Mouse (Mus musculus) activated CD4-positive, CD25-positive, alpha-beta regulatory T cell, adult 4 months (primary cell): ENCODE measurements around the gene Vrtn. TPM values are rescaled to one million over a fixed set of nuclear protein-coding genes. Genes with fewer than 3 reads are reported as not detected.

Source experiments
- ATAC-seq: one replicate; pipeline ENCODE4 v1.8.0; 2017
- polyA plus RNA-seq, 2 experiments: library from polyadenylated mRNA; unstranded; fragments of 100-300 nt; shearing (Covaris generic); gene quantifications; one replicate each; pipeline ENCODE4 v1.2.1; 2017

Vrtn gene
- polyA plus RNA-seq, 2 experiments from 2014 or later, result not detected

DNA sequence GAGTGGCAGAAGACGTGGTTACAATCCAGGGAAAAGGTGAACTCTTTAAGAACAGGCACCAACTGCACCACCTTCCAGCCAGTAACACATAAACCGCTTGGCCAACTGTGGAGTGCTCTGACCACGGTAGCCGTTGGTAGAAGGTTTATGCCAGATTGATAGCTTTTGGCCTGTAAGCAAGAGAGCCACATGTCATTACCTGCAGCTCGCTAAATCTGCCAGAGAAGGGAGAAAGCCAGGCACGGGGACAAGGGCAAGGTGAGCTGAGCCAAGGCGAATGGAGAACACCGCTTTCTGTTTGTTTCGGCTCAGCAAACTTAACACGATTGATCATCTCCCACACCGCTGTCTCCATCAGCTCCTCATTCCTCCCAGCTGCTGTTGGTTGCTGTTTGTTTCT lies 48.2 kb downstream of the Vrtn start:
- ATAC-seq, result no peak

DNA sequence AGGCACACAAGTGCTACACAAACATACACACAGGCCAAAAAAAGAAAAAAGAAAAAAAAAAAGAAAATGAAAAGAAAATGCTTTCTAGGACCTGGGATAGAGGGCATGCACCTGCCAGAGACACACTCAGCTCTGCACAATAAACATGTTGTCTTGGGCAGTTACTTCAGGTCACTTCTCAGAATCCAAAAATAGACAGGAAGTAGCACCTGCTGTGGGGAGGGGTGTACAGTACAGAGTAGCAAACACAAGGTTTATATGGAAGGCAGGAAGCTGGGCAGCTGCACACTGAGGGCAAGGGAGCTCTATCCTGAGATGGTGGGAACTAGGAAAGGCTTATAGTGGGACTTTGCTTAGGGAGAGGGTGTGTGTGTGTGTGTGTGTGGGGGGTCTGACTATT lies 50.5 kb downstream of the Vrtn start:
- no peak for ATAC-seq

DNA sequence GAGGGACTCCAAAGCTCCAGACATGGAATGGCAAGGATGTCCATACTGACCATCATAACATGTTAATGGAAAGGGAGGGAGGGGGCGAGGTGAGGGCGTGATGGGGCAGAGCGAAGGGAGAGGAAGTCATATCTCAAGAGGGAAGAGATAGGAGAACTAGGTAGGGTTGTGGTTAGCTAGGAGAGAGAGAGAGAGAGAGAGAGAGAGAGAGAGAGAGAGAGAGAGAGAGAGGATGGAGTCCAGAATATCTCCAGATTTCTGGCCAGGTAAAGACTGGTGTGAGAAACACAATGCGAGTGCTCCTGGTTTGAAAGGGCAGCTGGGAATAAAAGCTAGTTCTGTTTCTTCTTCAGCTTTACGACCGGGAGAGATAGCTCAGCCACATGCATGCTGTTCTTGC lies 51.3 kb downstream of the Vrtn start:
- ATAC-seq, result no peak

DNA sequence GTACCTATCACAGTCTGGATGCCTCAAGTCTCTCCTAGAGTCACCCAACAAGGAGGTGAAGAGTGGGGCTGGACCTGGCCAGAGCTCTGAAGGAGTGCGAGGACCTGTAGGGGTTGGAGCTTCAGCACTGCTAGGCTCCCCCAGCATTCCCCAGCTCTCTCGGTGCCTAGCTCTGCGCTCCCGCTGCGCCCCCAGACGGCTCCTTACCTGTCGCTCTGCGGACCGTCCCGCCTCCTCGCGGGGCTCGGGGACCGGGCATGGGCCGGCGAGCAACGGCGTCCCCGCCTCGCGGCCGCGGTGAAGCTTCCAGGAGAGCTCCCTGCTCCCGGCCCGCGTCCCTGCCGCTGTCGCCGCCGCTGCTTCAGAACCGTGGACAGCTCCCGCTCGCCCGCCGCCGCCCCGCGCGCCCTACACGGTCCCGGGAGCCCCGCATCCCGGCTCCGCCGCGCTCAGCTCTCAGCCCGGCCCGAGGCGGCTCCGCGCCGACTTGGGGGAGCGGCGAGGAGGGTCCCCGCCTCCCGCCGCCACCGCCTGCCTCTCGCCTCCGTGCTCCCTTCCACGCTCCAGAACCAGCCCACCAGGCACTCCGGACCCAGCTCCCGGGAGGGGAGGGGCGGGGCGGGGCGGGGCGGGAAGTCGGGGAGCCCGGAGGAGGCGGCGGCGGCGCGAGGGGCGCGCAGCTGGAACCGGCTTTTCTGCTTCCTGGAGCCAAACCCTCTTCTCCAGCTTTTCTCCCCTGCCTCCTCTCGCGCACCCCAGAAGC lies 57.7 kb downstream of the Vrtn start, which contains the start of gene Syndig1l:
Gene Syndig1l, minus strand, starts transcription at position 513 of the 763 bp plus-strand sequence.
- no peak for ATAC-seq

Other genes with a start within 250 kb of the Vrtn start
- gene Entpd5, start 232.0 kb upstream of the Vrtn start, polyA plus RNA-seq, result 10 to 100 TPM; 21.1 to 26.9 TPM
- gene Bbof1, start 231.9 kb upstream of the Vrtn start, polyA plus RNA-seq, result under 1 TPM in 1 of 2 experiments, not detected in 1; 0.91 TPM
- 10 to 100 TPM; 35.6 to 36.6 TPM for gene Rnf113a2, start 223.8 kb upstream of the Vrtn start, polyA plus RNA-seq
- 10 to 100 TPM in 1 of 2 experiments, 1 to 10 TPM in 1; 7.3 to 10.9 TPM for gene Aldh6a1, start 190.0 kb upstream of the Vrtn start, polyA plus RNA-seq
- 10 to 100 TPM; 20.8 to 23.2 TPM for gene Lin52, start 189.6 kb upstream of the Vrtn start, polyA plus RNA-seq
- gene Vsx2, start 71.3 kb upstream of the Vrtn start, polyA plus RNA-seq, result not detected
- 10 to 100 TPM in 1 of 2 experiments, 1 to 10 TPM in 1; 7.8 to 10.3 TPM for gene Abcd4, start 23.6 kb upstream of the Vrtn start, polyA plus RNA-seq
- not detected for gene Syndig1l, start 57.8 kb downstream of the Vrtn start, polyA plus RNA-seq
- 100 to 1,000 TPM; 151 to 166 TPM for gene Npc2, start 132.1 kb downstream of the Vrtn start, polyA plus RNA-seq
- gene Isca2, start 132.2 kb downstream of the Vrtn start, polyA plus RNA-seq, result 100 to 1,000 TPM in 1 of 2 experiments, 10 to 100 TPM in 1; 96.4 to 138 TPM
- gene Ltbp2, start 235.5 kb downstream of the Vrtn start, polyA plus RNA-seq, result not detected